Mouse (Mus musculus) CH12.LX (cell line): Measurements from ENCODE around the gene Myo1d. TPM values are rescaled to one million over a fixed set of nuclear protein-coding genes. Genes with fewer than 3 reads are reported as not detected.

Experiments used
- DNase-seq: peaks from one replicate; pipeline ENCODE4 v3.0.0-alpha.2; 2013; ENCODE audit errors: extremely low read depth
- H3K27ac ChIP-seq: 2 replicates; pipeline ENCODE4 v1.5.1; 2012; ENCODE audit warnings: low read depth, mild to moderate bottlenecking, control low read depth, moderate library complexity; ENCODE audit not compliant: insufficient read depth
- H3K27me3 ChIP-seq: replicated peaks from 2 replicates; pipeline ENCODE3; 2012; ENCODE audit warnings: inconsistent platforms
- H3K36me3 ChIP-seq, 2 experiments: replicated peaks in 1 of 2; 2 replicates each; pipeline versions ENCODE3 to v1.6.1; 2012; ENCODE audit warnings: inconsistent platforms in 1 of 2, low read length in 1 of 2, mild to moderate bottlenecking in 1 of 2, mixed read lengths in 1 of 2, moderate library complexity in 1 of 2; ENCODE audit not compliant: control insufficient read depth in 1 of 2, insufficient read depth in 1 of 2
- H3K4me1 ChIP-seq, 2 experiments: 2 replicates each; pipeline ENCODE4 v1.6.1; 2012; ENCODE audit warnings: inconsistent platforms in 1 of 2, moderate library complexity in 1 of 2; ENCODE audit not compliant: insufficient read depth in 2 of 2, control insufficient read depth in 1 of 2
- H3K4me2 ChIP-seq: 2 replicates; pipeline ENCODE4 v1.6.1; 2012; ENCODE audit warnings: low read depth, mild to moderate bottlenecking, control low read depth; ENCODE audit not compliant: poor library complexity, insufficient read depth, severe bottlenecking
- H3K4me3 ChIP-seq, 3 experiments: fragments of 150-350 bp in 1 of 3; sonication (generic) in 1 of 3; replicated peaks in 1 of 3; 2 replicates each; pipeline versions ENCODE3 to v1.5.1; 2011 to 2012; ENCODE audit warnings: low read depth in 2 of 3, low read length in 2 of 3, mild to moderate bottlenecking in 2 of 3, moderate library complexity in 2 of 3, control low read depth in 1 of 3, improper control_type of control experiment in 1 of 3, inconsistent platforms in 1 of 3, mixed read lengths in 1 of 3; ENCODE audit not compliant: poor library complexity in 1 of 3
- H3K79me2 ChIP-seq: replicated peaks from 2 replicates; pipeline ENCODE4 v1.6.1; 2012; ENCODE audit warnings: mild to moderate bottlenecking, moderate library complexity; ENCODE audit not compliant: control insufficient read depth, poor library complexity, insufficient read depth, severe bottlenecking; ENCODE audit errors: extremely low read depth
- H3K9ac ChIP-seq: 2 replicates; pipeline ENCODE4 v1.6.1; 2012; ENCODE audit warnings: low read depth, mild to moderate bottlenecking, control low read depth, moderate library complexity; ENCODE audit not compliant: insufficient read depth
- H3K9me3 ChIP-seq: replicated peaks from 2 replicates; pipeline ENCODE3; 2012; ENCODE audit warnings: low read length, inconsistent platforms, mixed read lengths
- BHLHE40 ChIP-seq: IDR thresholded peaks from 2 replicates; pipeline ENCODE4 v1.6.1; 2011; ENCODE audit warnings: mild to moderate bottlenecking, low read depth, low read length, improper control_type of control experiment
- CHD1 ChIP-seq: IDR thresholded peaks from 2 replicates; pipeline ENCODE4 v1.6.1; 2012; ENCODE audit warnings: low read depth, low read length, improper control_type of control experiment, inconsistent platforms
- CHD2 ChIP-seq: IDR thresholded peaks from 2 replicates; pipeline ENCODE4 v1.6.1; 2011; ENCODE audit warnings: low read length, improper control_type of control experiment
- CTCF ChIP-seq, 2 experiments: IDR thresholded peaks in 1 of 2; conservative IDR thresholded peaks in 1 of 2; 2 replicates each; pipeline ENCODE4 v1.5.1; 2011 to 2012; ENCODE audit warnings: low read depth in 2 of 2, low read length in 2 of 2, improper control_type of control experiment in 1 of 2, inconsistent platforms in 1 of 2, mild to moderate bottlenecking in 1 of 2, moderate library complexity in 1 of 2
- E2F4 ChIP-seq: IDR thresholded peaks from 2 replicates; pipeline ENCODE4 v1.6.1; 2011; ENCODE audit warnings: low read depth, low read length, improper control_type of control experiment; ENCODE audit not compliant: insufficient replicate concordance
- ELF1 ChIP-seq: IDR thresholded peaks from 2 replicates; pipeline ENCODE4 v1.6.1; 2014; ENCODE audit warnings: low read depth, mild to moderate bottlenecking, inconsistent platforms, low read length, improper control_type of control experiment
- EP300 ChIP-seq: IDR thresholded peaks from 2 replicates; pipeline ENCODE4 v1.6.1; 2011; ENCODE audit warnings: low read length, improper control_type of control experiment
- ETS1 ChIP-seq: conservative IDR thresholded peaks from 2 replicates; pipeline ENCODE4 v1.6.1; 2012; ENCODE audit warnings: low read depth, mild to moderate bottlenecking, inconsistent platforms, low read length, improper control_type of control experiment, moderate library complexity
- GABPA ChIP-seq: IDR thresholded peaks from 2 replicates; pipeline ENCODE4 v1.6.1; 2012; ENCODE audit warnings: low read depth, low read length, improper control_type of control experiment, inconsistent platforms; ENCODE audit not compliant: insufficient replicate concordance
- HCFC1 ChIP-seq: IDR thresholded peaks from 2 replicates; pipeline ENCODE4 v1.6.1; 2012; ENCODE audit warnings: low read depth, mild to moderate bottlenecking, inconsistent platforms, low read length, improper control_type of control experiment
- IRF4 ChIP-seq: IDR thresholded peaks from 2 replicates; pipeline ENCODE4 v1.6.1; 2014; ENCODE audit warnings: low read depth, mild to moderate bottlenecking, inconsistent platforms, low read length, improper control_type of control experiment
- JUN ChIP-seq: IDR thresholded peaks from 2 replicates; pipeline ENCODE4 v1.6.1; 2011; ENCODE audit warnings: low read depth, mild to moderate bottlenecking, low read length, improper control_type of control experiment, moderate library complexity; ENCODE audit not compliant: insufficient read depth
- JUND ChIP-seq: conservative IDR thresholded peaks from 2 replicates; pipeline ENCODE4 v1.6.1; 2011; ENCODE audit warnings: low read depth, low read length, improper control_type of control experiment
- KAT2A ChIP-seq: IDR thresholded peaks from 2 replicates; pipeline ENCODE4 v1.6.1; 2012; ENCODE audit warnings: low read length, improper control_type of control experiment, inconsistent platforms; ENCODE audit not compliant: insufficient replicate concordance
- MAFK ChIP-seq: IDR thresholded peaks from 2 replicates; pipeline ENCODE4 v1.6.1; 2011; ENCODE audit warnings: low read length, improper control_type of control experiment; ENCODE audit not compliant: insufficient replicate concordance
- MAX ChIP-seq: IDR thresholded peaks from 2 replicates; pipeline ENCODE4 v1.6.1; 2011; ENCODE audit warnings: low read length, improper control_type of control experiment
- MAZ ChIP-seq: IDR thresholded peaks from 2 replicates; pipeline ENCODE4 v1.6.1; 2012; ENCODE audit warnings: low read depth, mild to moderate bottlenecking, inconsistent platforms, low read length, improper control_type of control experiment, moderate library complexity
- MEF2A ChIP-seq: IDR thresholded peaks from 2 replicates; pipeline ENCODE4 v1.6.1; 2014; ENCODE audit warnings: low read depth, mild to moderate bottlenecking, inconsistent platforms, low read length, improper control_type of control experiment, borderline replicate concordance
- MXI1 ChIP-seq: IDR thresholded peaks from 2 replicates; pipeline ENCODE4 v1.6.1; 2011; ENCODE audit warnings: mild to moderate bottlenecking, low read depth, low read length, improper control_type of control experiment
- MYC ChIP-seq: IDR thresholded peaks from 2 replicates; pipeline ENCODE4 v1.6.1; 2011; ENCODE audit warnings: low read depth, mild to moderate bottlenecking, improper control_type of control experiment, low read length
- NELFE ChIP-seq: IDR thresholded peaks from 2 replicates; pipeline ENCODE4 v1.6.1; 2011; ENCODE audit warnings: low read depth, low read length, improper control_type of control experiment
- NRF1 ChIP-seq: IDR thresholded peaks from 2 replicates; pipeline ENCODE4 v1.6.1; 2014; ENCODE audit warnings: low read depth, mild to moderate bottlenecking, inconsistent platforms, low read length, improper control_type of control experiment, moderate library complexity
- PAX5 ChIP-seq: IDR thresholded peaks from 2 replicates; pipeline ENCODE4 v1.6.1; 2012; ENCODE audit warnings: low read length, inconsistent platforms, mixed read lengths
- POLR2A ChIP-seq: IDR thresholded peaks from 2 replicates; pipeline ENCODE4 v1.6.1; 2011; ENCODE audit warnings: low read depth, mild to moderate bottlenecking, improper control_type of control experiment, low read length
- POLR2AphosphoS2 ChIP-seq: IDR thresholded peaks from 2 replicates; pipeline ENCODE4 v1.6.1; 2011; ENCODE audit warnings: low read depth, low read length, improper control_type of control experiment
- RAD21 ChIP-seq: IDR thresholded peaks from 2 replicates; pipeline ENCODE4 v1.6.1; 2011; ENCODE audit warnings: low read depth, mild to moderate bottlenecking, low read length, improper control_type of control experiment, moderate library complexity
- RCOR1 ChIP-seq: conservative IDR thresholded peaks from 2 replicates; pipeline ENCODE4 v1.6.1; 2012; ENCODE audit warnings: low read depth, mild to moderate bottlenecking, inconsistent platforms, low read length, improper control_type of control experiment
- SIN3A ChIP-seq: IDR thresholded peaks from 2 replicates; pipeline ENCODE4 v1.6.1; 2012; ENCODE audit warnings: low read length, improper control_type of control experiment, inconsistent platforms
- SMC3 ChIP-seq: IDR thresholded peaks from 2 replicates; pipeline ENCODE4 v1.6.1; 2011; ENCODE audit warnings: low read depth, low read length, improper control_type of control experiment
- TBP ChIP-seq: conservative IDR thresholded peaks from 2 replicates; pipeline ENCODE4 v1.6.1; 2011; ENCODE audit warnings: low read depth, low read length, improper control_type of control experiment
- TCF12 ChIP-seq: IDR thresholded peaks from 2 replicates; pipeline ENCODE4 v1.6.1; 2014; ENCODE audit warnings: low read depth, mild to moderate bottlenecking, inconsistent platforms, low read length, improper control_type of control experiment
- UBTF ChIP-seq: IDR thresholded peaks from 2 replicates; pipeline ENCODE4 v1.6.1; 2012; ENCODE audit warnings: low read depth, mild to moderate bottlenecking, inconsistent platforms, low read length, improper control_type of control experiment, moderate library complexity
- USF1 ChIP-seq: IDR thresholded peaks from 2 replicates; pipeline ENCODE4 v1.6.1; 2014; ENCODE audit warnings: low read depth, mild to moderate bottlenecking, inconsistent platforms, low read length, improper control_type of control experiment
- USF2 ChIP-seq: conservative IDR thresholded peaks from 2 replicates; pipeline ENCODE4 v1.6.1; 2011; ENCODE audit warnings: low read depth, low read length, improper control_type of control experiment
- ZC3H11A ChIP-seq: IDR thresholded peaks from 2 replicates; pipeline ENCODE4 v1.6.1; 2012; ENCODE audit warnings: low read depth, mild to moderate bottlenecking, inconsistent platforms, low read length, improper control_type of control experiment
- ZKSCAN1 ChIP-seq: IDR thresholded peaks from 2 replicates; pipeline ENCODE4 v1.6.1; 2012; ENCODE audit warnings: low read depth, inconsistent platforms, low read length, improper control_type of control experiment, borderline replicate concordance
- ZMIZ1 ChIP-seq: IDR thresholded peaks from 2 replicates; pipeline ENCODE4 v1.6.1; 2012; ENCODE audit warnings: low read depth, mild to moderate bottlenecking, inconsistent platforms, low read length, improper control_type of control experiment
- ZNF384 ChIP-seq: IDR thresholded peaks from 2 replicates; pipeline ENCODE4 v1.6.1; 2012; ENCODE audit warnings: low read depth, low read length, improper control_type of control experiment, inconsistent platforms
- dilution Hi-C: fragments of 300-500 bp; cut with MboI; formaldehyde crosslinking; loops from 2 replicates; pipeline ENCODE4 v1.14.3; 2020; ENCODE audit warnings: low sequenced_read_pairs; ENCODE audit not compliant: extremely low pct_unique_long_range_greater_than_20kb, extremely low pct_ligation_motif_present
- in situ Hi-C: fragments of 300-500 bp; cut with MboI; formaldehyde crosslinking; loops from 3 replicates; pipeline ENCODE4 v1.14.3; 2019; ENCODE audit warnings: low sequenced_read_pairs, low pct_ligation_motif_present, low pct_unique_long_range_greater_than_20kb, mixed read lengths
- polyA plus RNA-seq: library from polyadenylated mRNA; unstranded; fragments of >175 nt; gene quantifications from 2 replicates; pipeline ENCODE4 v1.2.1, GENCODE M21; 2012; ENCODE audit warnings: low read depth; ENCODE audit not compliant: insufficient read length
- total RNA-seq, 2 experiments: library from RNA; depleted of rRNA; stranded (reverse); fragments of 300-350 nt in 1 of 2; fragments of >200 nt in 1 of 2; gene quantifications; 2 replicates each; pipeline ENCODE4 v1.2.3; 2012 to 2014

The Myo1d gene
- total and polyA plus RNA-seq, 3 experiments, result 2.2 to 5.6 (median 2.9) TPM

DNA sequence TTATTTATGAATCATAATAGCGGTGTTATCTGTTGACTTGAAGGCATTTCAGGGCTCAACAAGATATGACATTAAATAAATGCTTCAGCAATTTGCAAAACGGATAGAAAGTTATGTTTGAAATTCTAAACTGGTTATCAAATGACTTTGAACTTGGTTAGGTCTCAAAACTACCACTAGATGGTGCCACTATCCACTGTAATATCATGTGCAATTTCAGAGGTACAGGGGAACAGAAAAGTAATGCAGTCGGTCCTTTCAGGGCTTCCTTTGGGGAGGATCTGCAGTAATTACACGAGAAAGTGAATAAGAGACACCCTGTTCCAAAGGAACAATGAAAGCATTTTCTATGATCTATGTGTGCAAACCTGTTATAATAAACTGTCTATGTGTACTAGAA is 83.5 kb downstream of the Myo1d start:
- TF ChIP-seq MAFK, result 0 out of 2 replicates have a peak, but pooled peaks have one; percentile 26
- TF ChIP-seq MEF2A, result no peak
- TF ChIP-seq UBTF, result no peak
- no peak for TF ChIP-seq ZKSCAN1
- peak; percentile 75 for TF ChIP-seq MYC
- no peak for TF ChIP-seq TBP
- peak; percentile 98 for TF ChIP-seq SMC3
- 0 out of 2 replicates have a peak, but pooled peaks have one; percentile 58 for TF ChIP-seq JUND
- TF ChIP-seq NELFE, result peak; percentile 66; the same call in 1 of the 2 replicates
- TF ChIP-seq ELF1, result no peak
- TF ChIP-seq ZMIZ1, result no peak
- TF ChIP-seq E2F4, result 0 out of 2 replicates have a peak, but pooled peaks have one; percentile 68
- peak; percentile 33; the same call in 1 of the 2 replicates for TF ChIP-seq BHLHE40
- TF ChIP-seq ZC3H11A, result peak; percentile 97
- peak; percentile 29; the same call in 1 of the 2 replicates for TF ChIP-seq ZNF384
- no peak for TF ChIP-seq POLR2AphosphoS2
- TF ChIP-seq SIN3A, result peak; percentile 63; the same call in 1 of the 2 replicates
- TF ChIP-seq ETS1, result no peak
- no peak for TF ChIP-seq RCOR1
- 0 out of 2 replicates have a peak, but pooled peaks have one; percentile 35 for TF ChIP-seq MAZ
- TF ChIP-seq CHD2, result no peak
- TF ChIP-seq TCF12, result no peak
- no peak for TF ChIP-seq USF1
- peak; percentile 59; the same call in 1 of the 2 replicates for TF ChIP-seq MAX
- TF ChIP-seq PAX5, result no peak
- TF ChIP-seq HCFC1, result no peak
- TF ChIP-seq KAT2A, result no peak
- no peak for TF ChIP-seq POLR2A
- TF ChIP-seq EP300, result no peak
- TF ChIP-seq GABPA, result no peak
- TF ChIP-seq NRF1, result peak; percentile 17; the same call in 1 of the 2 replicates
- no peak for TF ChIP-seq JUN
- TF ChIP-seq USF2, result no peak
- TF ChIP-seq MXI1, result 0 out of 2 replicates have a peak, but pooled peaks have one; percentile 26
- peak; percentile 64 to 99 for TF ChIP-seq CTCF (conservative IDR thresholded peaks at IDR 0.05 in 1 of 2, IDR thresholded peaks at IDR 0.05 in 1 of 2; ENCODE audit: low read depth in 2 of 2, low read length in 2 of 2)
- TF ChIP-seq RAD21, result peak; percentile 100
- TF ChIP-seq IRF4, result peak; percentile 33; the same call in 1 of the 2 replicates
- no peak for TF ChIP-seq CHD1
- TF ChIP-seq, all 38 proteins: peak for 17
- H3K36me3 ChIP-seq, result peaks cover 0 to 2% of the 10 kb centered on the region in 2 experiments
- peaks cover 11 to 28% of the 10 kb centered on the region in 2 experiments for H3K4me1 ChIP-seq
- no peak overlapping the region for H3K4me3 ChIP-seq
- no peaks in the 10 kb centered on the region for H3K79me2 ChIP-seq
- no peaks in the 10 kb centered on the region for H3K9me3 ChIP-seq
- dilution Hi-C loops, result no loop called here
- no peaks in the 10 kb centered on the region for H3K27me3 ChIP-seq
- DNase-seq, result peak; percentile 65
- H3K4me2 ChIP-seq, result no peak overlapping the region
- in situ Hi-C loops, result loop anchor here (5.0 to 10.0 kb wide), 2 partner anchors 88 to 116 kb away; partner anchors contain the start of genes Myo1d and Tmem98
- H3K27ac ChIP-seq, result no peak overlapping the region
- H3K9ac ChIP-seq, result no peak overlapping the region
